Mouse (Mus musculus): ENCODE measurements around the gene Scgn.

The Scgn gene

DNA sequence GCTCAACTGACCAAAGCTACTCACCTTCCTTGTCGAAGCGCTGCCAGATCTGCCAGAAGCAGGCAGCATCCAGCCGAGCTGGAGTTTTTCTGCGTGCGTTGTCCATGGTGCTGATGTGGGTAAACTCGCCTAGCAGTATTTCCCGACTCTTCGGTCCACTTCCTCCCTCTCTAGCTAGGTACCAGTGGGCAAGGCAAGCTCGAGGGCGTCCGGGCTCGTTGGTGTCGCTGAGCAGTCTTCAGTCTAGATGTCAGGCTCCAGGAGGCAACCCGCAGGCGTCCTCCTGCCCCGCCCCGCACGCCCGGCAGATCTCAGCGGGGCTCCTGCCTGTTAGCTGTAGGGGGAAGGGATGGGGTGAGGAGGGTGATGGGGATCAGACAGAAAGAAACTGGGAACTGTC lies at the start of gene Scgn:
Gene Scgn (minus strand): TSS at position 287 of the 400 bp plus-strand sequence.
- in situ Hi-C loops (cut with MseI, MboI), result no loop called here

DNA sequence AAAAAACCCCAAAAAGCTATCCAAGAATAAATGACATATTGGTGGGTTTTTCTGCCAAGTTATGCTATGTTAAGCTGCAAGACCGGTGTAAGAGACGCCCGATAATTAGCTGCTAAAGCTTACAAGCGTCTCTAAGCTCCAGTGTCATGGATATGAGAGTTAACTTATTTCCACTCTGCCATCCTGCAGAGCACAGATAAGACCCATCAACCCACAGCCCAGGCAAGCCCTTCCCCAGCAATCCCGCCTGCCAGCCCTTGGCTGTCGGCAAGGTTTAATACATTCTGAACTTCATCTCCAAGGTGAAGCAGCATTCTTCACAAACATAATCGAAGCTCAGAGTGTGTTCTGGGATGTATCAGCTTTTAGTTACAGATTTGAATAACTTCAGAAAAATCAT lies 49.2 kb upstream of the Scgn start:
- in situ Hi-C loops (cut with MseI, MboI), result no loop called here

DNA sequence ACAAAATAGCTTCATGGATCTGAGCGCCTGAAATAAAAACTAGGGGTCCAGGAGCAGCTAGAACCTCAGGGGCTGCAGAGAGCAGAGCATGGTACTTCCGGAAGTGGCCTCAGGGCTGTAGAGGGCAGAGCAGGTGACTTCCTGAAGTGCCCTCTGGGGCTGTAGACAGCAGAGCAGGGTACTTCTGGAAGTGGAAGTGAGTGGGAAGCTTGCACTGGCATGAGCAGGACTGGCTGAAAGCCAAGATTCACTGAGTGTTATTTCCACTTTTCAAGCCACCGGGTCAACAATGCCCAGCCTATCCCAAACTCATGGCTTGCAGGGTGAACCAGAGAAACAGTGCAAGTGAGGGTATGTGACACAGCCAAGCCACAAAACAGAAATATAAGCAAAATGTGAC lies 46.5 kb upstream of the Scgn start:
- in situ Hi-C loops (cut with MseI, MboI), result no loop called here

DNA sequence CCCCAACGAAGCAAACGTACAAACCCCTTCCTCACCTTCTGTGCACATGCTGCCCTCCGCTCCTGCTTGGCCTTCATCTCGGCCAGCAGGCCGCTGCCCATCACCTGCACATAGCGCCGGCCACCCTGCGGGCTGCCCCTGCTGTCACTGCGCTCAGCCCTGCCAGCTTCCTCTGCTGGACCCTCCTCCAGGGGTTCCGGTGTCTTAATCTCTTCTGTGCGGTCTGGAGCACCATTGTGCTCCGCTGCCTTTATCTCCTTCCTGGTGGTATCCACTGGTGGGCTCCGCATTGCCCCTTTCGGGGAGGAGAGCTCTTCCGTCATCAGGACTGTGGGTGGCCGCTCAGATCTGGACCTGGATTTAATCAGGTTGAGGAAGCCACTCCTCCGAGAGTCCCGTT lies 45.1 kb upstream of the Scgn start:
- in situ Hi-C loops (cut with MseI, MboI), result no loop called here

DNA sequence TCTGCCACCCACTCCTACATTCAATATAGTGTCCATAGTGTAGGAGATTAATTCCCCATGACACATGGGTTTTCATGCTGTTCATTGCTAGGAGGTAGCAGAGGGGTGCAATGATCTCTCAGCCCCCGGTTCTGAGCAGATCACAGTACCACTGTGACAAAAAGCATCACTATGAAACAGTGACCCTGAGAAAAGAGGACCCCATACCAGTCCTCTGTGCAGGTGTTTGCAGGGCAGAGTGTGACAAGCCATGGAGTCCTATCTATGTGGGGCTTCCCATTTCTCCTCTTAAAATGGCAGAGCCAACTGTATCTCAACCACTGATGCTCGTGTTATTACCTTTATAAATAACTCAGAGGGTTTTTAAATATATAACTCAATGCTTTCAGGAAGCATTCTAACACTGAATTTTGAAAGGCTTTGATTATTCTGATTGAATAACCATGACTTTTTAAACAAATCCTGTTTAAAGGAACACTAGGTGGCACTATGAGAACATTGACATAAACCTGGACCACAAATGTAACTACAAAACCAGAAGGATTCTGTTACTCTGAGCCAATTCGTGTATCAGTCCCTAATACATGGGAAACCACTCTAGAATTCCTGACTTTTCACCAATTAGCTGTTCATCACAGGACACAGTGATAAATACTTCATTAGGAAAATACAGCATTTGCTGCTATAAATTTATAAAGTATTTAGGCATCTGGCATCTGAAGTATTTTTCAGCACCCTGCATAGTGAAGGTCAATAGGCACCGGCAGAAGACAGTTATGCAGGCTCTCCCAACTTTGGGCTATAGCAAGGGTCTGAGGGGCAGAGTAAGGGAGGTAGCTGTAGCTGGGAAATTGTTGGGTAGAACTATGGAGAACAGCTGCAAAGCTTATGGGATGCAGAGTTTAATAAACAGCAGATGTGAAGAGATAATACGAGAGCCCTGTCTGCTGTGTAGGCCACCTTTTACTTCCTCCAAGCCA lies 36.5 kb upstream of the Scgn start:
- in situ Hi-C loops (cut with MseI, MboI), result no loop called here

DNA sequence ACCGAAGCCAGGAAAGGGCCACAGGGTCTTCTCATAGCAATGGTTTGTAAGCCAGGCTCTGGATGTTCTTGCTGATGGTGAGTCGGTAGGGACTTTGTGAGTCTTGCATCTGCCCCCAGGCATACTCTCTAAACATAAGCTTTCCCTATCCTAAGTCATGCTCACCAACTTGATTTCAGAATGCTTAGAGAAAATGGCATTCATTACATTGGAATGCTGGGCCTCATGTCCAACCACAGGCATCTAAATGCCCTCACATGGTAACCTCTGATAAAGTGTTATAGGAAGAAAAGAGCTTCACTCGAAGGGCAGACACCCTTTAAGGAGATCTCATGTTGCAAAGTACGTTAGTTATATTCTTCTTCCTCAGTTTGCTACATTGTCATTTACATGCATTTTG lies 27.5 kb upstream of the Scgn start:
- in situ Hi-C loops (cut with MseI, MboI), result no loop called here

DNA sequence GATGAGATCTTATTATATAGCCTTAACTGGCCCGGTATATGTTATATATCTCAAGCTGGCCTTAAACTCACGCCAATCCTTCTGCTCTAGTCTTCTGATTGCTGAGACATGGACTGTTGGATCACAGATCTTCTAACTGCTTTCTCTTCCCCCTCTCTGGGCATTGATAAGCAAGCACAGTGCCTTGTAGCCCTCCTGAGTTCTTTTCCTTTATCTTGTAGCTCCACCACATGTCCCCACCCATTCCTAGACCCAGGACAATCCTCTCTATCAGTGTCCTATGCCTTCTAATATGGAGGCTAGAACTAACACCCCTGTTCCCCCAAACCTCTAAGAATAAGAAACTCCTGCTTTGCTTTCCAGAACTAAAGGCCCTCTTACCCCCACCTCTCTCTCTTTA lies 14.5 kb upstream of the Scgn start:
- in situ Hi-C loops (cut with MseI, MboI), result no loop called here

DNA sequence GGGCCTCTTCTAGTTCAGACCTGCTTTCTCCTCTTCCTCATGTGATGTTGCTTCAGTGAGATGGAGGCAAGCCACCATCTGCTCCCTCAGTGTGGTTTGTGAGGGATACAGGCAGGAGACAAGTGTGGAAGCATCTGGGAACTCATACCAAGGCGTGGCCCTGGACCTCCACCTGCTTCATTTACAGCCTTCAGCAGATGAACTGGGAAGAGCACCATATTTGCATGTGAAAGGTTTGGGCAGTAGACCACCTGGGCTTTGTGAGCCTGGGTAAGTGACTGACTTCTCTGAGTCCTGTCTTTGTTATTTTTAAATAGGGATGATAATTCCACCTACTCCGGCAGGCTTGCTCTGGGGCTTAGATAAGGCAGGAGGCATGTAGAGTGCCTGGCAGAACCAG lies 10.8 kb upstream of the Scgn start:
- in situ Hi-C loops (cut with MseI, MboI), result no loop called here

DNA sequence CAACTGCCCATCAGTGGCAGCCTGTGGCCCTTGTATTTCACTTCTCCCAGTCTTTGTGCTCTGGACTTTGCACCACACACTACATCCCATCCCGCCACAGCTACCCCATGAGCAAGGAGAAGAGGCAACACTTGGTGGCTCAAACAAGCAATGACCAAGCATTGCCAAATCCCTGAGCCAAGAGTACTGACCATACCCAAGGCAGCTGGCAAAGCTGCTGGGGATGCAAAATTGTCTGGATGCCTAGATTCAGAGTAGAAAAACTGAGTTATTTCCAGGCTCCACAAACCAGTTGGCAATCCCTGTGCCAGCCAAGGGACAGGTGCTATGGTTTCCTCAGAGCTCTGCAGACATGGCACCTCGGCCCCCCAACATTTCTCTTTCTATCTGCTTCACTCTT lies 10.1 kb upstream of the Scgn start:
- in situ Hi-C loops (cut with MseI, MboI), result no loop called here

DNA sequence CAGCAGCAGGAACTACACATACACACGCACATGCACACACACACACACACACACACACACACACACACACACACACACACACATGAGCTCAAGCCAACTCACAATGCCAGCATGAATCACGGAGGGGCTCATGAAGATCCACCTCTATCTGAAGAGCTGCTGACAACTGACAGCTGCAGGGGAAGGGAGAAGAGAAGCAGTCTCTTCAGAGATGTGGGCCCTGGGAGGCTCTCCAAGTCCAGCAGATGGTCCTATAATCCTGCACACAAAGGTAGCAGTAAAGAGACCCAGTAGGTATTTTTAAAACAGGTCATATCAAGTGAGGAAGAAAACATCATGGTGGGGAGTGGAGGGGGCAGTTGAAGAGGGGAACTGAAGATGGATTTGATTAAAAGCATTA lies 7.8 kb upstream of the Scgn start:
- in situ Hi-C loops (cut with MseI, MboI), result no loop called here

DNA sequence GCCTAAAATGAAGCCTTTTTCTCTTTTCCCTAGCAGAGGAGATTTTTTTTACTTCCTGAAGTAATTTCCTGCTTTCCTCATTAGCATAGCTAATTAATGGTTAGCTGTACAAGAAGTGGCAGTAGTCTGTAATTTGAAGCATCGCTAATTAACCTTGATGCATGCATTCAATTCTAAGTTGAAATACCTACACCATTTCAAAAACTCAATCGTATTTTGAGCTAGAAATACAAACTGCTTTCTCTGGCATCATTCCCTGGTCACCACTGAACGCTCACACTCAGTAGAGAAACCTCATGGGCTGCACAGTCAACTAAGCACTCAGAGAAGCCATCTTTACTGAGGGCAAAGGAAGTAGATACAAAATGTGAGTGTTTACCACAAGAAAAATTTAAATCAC lies 3.7 kb upstream of the Scgn start:
- in situ Hi-C loops (cut with MseI, MboI), result no loop called here

DNA sequence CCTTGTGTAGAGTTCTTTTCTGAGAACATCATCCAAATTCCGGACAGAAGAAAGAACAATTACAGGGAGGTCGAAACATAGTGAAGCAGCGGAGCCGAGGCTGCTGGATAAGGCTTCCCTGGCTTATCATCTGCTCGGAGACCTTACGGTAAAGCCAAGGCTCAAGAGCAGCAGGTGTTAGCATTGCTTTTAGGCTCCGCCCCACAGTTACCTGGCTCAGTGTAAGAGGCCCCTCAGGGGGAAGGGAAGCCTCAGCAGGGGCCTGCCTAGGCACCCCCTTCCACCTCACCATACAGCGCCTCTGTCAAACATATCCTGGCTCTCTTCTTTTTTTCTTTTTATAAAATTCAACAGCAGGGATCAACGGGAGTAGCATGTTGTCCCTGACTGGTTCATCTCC lies 3.0 kb upstream of the Scgn start:
- in situ Hi-C loops (cut with MseI, MboI), result no loop called here

DNA sequence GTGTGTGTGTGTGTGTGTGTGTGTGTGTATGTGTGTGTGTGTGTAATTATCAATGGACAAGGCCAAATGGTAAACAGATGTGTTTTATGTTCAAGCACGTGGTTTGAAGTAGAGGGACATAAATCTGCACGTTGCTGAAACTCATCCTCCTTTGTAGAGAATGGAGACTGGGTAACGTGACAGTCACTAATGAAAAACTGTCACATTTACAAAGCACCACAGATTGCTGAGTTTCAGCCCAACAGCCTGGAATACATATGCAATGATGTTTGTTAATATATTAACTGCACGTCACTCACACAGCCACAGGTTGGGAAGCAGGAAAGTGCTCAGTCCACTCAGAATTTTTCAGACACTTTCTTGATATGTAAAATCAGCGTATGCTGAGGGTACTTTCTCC lies 563 bp downstream of the Scgn start:
- in situ Hi-C loops (cut with MseI, MboI), result no loop called here

DNA sequence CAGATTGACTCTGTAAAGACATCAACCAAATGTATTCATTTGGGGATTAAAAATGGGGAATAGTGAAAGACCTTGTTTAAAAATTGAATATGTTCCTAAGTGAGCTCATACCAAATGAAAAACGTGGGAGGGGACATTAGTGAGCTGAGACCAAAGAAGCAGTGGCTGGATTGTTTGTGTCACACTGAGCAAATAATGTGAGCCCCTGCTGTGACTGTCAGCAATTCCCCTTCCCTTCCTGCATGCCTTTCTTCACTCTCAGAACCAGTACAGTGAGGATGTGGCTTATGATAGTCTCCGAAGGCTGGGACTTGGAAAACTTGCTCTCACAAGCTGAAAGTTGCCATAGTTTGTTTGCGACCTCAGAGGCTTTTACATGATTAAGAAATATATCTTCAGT lies 5.9 kb downstream of the Scgn start:
- in situ Hi-C loops (cut with MseI, MboI), result no loop called here

DNA sequence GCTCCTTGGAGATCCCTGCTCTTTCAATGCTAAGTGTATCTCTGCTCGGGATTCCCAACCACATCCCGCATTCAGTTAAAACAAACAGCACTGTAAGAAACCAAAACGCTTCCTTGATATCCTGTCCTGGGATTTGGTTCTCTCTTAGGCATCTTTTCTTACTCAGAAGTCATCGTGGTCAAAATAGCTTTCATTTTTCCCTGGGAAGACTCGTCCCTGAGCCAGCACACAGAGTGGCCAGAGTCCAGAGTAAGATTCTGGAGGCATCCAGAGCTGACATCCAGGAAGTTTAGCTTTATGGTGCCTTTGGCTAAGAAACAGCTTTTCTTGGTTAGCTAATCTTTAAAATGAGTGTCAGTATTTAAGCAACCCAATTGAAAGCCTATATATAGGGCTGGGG lies 18.7 kb downstream of the Scgn start:
- in situ Hi-C loops (cut with MseI, MboI), result no loop called here

DNA sequence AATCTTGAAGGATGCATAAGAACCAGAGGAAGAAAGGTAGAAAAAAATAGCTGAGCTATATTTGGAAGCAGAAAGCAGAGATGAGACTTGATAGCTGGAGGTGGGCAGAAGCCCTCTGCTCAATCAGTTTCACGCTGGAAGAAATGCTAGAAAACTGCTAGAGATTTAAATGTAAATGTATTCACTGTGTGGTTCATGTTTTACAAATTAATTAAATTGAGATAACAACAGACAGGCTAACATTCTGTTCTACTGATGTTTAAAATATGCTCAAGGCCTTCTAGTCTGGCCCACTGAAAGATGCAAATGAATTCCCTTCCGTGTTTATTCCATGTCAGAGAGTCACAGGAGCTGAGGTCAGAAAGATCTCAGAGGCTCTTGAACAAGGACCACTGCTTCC lies 19.1 kb downstream of the Scgn start:
- in situ Hi-C loops (cut with MseI, MboI), result no loop called here

DNA sequence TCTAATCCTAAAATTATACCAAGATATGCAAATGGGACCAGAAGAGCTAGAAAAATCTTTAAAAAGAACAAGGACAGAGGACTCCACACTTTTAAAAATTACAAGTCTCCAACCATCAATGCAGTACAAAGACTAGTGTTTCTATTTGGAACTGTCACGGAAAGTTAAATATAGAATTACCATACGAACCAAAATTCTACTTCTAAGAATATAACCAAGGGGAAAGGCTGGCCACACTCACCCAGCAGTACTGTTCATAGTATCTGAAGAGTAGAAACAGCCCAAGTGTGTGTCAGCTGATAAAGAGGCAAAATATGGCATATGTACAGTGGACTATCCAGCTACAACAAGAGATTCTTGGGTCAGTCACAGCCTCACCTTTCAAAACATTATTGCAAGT lies 26.1 kb downstream of the Scgn start:
- in situ Hi-C loops (cut with MseI, MboI), result no loop called here

DNA sequence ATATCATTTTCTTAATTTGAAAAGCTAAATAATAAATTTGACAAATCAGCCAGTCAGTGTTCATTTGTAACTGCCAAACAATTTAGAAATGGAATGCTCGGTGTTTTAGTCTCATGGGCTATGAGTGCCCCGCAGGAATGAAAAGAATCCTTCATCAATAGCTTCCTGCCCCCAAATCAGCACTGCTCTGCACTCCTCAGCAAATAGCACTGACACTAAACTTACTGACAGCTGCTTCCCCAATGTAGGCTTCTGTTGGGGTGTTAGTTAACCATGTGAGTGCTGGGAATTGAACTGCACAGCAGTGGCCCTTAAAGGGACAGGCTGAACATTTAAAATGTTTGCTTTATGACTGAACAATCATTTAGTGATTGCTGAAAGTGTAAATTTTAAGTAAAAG lies 31.2 kb downstream of the Scgn start:
- in situ Hi-C loops (cut with MseI, MboI), result no loop called here

DNA sequence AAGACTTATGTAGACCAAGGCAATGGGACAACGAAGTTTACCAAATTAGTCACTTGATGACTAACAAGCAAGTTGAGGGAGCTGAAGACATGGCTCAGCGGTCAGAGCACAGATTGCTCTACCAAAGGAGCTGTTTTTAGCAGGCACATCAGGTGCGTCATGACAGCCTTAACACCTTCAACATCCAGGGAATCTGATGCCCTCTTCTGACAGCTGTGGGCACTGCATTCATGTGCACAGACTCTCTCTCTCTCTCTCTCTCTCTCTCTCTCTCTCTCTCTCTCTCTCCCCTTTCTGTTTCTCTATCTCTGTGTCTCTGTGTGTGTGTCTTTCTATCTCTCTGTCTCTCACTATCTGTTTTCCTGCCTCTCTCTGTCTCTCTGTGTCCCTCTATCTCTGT lies 40.1 kb downstream of the Scgn start:
- in situ Hi-C loops (cut with MseI, MboI), result no loop called here

DNA sequence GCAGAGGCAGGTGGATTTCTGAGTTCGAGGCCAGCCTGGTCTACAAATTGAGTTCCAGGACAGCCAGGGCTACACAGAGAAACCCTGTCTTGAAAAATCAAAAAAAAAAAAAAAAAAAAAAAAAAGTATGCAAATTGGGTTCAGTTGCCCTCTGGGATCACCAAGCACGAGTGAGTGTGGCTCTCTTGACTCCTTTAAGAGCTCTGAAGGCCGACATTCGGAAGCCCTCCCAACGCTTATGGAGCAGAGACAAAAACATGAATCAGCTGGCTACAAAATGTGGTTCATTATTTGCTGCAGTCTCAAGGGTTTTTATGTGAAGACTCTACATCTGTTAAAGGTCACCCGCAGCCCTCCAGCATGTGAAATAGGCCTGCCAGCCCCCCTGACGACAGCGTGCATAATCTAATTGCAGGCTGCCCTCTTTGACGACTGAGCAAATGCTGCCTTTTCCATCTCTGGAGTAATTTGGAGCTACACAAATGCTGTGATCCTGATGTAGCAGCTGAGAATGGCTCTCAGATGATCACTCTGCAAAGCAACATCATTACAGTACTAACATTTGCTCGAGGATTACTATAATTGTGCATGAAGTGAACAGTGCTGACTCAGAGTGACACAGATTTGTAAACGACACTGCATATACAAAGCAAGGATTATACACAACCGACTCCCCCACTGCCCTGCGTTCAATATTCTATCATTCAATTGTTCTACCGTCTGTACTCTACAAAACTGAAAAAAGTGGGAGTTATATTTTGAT lies 41.3 kb downstream of the Scgn start:
- in situ Hi-C loops (cut with MseI, MboI), result no loop called here

DNA sequence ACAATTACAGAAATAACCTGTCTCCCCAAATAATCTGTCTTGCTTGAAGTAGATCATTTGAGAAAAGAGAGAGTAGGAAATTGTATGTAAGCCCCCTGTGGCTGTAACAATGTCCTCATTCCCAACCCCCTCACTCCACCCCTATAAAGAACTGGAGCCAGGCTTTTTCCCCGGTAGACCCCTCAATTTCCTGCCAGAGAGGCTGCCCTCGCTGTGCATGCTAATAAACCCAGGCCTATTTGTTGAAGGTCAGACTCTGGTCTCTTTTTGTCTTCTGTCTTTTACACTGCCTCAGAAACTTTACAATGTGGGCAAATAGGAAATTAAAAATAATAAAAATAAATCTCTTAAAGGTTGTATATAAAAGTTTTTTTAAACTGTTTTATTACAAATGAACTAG lies 44.8 kb downstream of the Scgn start:
- in situ Hi-C loops (cut with MseI, MboI), result no loop called here

DNA sequence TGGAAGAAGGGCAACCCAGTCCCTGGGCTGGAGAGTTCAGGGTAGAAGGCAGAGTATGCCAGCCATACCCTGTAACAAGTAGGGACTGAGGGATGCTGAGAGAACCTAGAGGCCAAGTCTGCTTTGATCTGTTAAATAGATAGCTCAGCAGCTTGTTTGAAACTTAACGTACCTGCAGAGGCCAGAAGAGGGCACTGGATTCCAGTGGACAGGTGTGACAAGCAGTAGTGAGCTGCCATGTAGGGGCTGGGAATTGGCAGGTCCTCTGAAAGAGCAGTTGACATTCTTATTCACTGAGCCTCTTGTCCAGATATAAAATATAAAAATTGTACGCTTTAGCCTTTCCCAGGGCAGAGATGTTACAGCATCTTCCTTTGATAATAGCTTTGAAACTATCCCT lies 48.2 kb downstream of the Scgn start:
- in situ Hi-C loops (cut with MseI, MboI), result no loop called here

DNA sequence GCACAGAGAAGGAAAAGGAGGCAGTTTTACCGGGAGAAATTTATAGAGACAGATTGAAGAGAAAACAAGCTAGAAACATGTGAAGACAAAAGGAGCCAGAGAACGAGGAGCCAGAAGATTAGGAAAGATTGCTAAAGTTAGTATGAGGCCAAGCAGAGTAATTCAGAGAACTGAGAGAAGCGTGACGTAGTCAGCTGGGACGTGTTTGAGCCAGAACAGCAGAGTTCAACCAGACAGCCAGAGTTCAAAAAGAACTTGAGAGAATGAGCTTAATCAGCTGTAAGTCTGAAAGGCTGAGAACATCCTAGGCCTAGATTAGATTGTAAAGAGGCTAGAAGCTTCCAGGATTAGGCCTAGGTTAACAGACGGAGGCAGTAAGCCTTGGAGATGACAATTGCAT lies 50.7 kb downstream of the Scgn start:
- in situ Hi-C loops (cut with MseI, MboI), result no loop called here
